Mouse (Mus musculus) olfactory bulb, adult 2 months (tissue): ENCODE measurements around the gene Prr5l.

Experiments used
- CTCF ChIP-seq: fragments of 200-500 bp; IDR thresholded peaks from 2 replicates; pipeline ENCODE4 v1.5.1; 2012; ENCODE audit warnings: low read depth, mild to moderate bottlenecking, low read length, moderate library complexity; ENCODE audit not compliant: insufficient read depth
- POLR2A ChIP-seq: fragments of 200-500 bp; IDR thresholded peaks from 2 replicates; pipeline ENCODE4 v1.6.1; 2012; ENCODE audit warnings: mild to moderate bottlenecking, low read depth, low read length, moderate library complexity; ENCODE audit not compliant: insufficient read depth

GRCm38 (mm10) chr2:101729472-101729871 is 153.4 kb downstream of the Prr5l start:
- TF ChIP-seq POLR2A (no peak), CTCF (no peak)
